Mouse (Mus musculus) T-helper 1 cell (primary cell): ENCODE measurements at regions not wholly inside any gene's neighbourhood (a gene's known extent, or its start where the extent isn't known, plus 50 kb on each side); places are given as distances from the start of the nearest gene placed in this dataset.

ENCODE experiments used
- in situ Hi-C: fragments of 300-600 bp; cut with MboI, MseI; formaldehyde crosslinking; loops from one replicate; pipeline ENCODE4 v1.15.1; 2025; ENCODE audit warnings: high pct_unique_total_duplicates

DNA sequence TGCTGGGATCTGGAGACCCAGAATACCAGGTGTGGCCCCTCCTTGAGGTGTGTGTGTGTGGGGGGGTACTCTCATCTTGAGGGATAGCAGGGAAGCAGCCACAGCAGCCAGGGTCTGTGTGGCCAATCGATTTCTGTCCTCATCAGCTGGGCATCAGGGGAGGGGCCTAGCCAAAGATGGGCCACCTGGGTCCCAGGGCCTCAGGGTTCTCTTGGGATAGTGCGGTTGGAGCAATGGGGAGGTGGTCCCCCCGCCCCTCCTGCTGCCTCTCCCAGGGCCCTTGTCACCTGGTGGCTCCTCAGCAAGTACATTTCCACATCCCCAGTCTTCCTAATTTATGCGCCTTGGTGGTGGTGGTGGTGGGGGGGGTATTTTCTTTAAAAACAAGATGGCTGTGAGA lies 55.4 kb downstream of the Uncx start:
- in situ Hi-C loops = loop anchor here (25.0 kb wide), 1 partner anchor 1211 kb away; no protein-coding TSS in a partner anchor

DNA sequence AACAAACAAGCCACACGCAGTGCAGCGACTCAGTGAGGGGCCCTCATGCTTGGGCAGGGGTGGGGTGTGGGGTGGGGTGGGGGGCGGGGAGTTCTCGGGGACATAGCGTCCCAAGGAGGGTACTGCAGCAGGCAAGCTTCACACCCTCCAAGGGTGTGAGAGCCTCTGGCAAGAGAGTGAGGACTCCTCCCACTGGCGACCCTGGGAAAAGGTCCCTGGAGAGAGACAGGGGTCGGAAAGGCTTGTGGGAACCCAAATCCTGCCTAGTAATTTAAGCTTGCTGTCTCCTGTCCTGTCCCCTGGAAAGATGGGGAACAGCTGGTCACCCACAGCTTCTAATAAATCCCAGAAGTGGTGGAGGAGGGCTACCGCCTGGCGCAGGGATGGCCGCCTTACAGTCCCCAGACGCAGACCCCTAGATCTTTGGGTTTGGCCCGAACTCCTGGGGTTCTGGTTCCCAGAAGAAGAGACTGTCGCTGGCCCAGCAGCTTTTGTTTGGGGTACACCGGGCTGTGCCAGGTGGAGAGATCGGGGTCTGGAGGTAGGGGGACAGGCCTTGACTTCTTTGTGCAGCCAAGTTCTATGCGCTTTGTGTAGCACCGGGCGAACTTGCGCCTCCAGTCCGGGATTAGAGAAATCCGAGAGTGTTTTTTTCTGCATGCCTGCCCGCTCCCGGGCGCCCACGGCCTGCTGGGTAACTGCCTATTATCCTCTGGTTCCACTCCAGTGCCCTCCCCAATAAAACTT lies 56.1 kb downstream of the Uncx start:
- in situ Hi-C loops = loop anchor here (25.0 kb wide), 1 partner anchor 1212 kb away; no protein-coding TSS in a partner anchor

DNA sequence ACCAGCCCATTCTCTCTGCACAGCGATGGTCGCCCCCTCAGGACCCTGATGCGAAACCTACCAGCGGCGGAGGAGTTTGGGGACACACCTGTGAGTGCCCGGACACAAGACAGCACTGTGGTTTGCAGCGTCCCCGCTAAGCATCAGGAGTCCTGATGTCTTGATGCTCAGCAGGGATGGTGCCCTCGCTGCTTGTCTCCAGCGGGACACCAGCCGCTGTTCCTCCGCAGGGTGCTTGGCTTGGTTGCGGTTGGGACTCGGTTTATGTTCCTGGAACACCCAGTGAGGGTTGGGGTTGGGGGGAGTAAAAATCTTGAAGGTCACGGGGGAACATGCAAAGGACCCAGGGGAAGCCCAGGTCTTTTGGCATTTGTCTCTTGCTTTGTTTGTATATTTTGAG lies 56.9 kb downstream of the Uncx start:
- in situ Hi-C loops = no loop called here

DNA sequence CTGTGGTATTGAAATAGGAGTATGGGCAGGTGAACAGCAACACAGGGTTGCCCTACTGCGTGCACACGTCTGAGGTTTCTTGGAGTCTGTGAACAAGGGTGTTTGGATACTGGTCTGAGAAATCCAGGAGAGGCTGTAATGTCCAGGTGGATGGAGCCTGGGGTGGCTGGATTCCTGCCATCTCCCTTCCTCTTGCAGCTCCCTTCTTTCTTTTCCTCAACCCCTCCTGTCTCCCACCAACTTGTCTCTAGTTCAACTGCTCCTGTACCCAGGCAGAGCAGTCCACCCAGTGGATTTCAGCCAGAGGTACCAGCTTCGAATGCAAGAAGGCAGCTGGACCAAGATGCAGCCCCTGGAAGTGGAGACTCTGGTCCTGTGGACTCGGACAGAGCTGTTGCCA lies 59.6 kb downstream of the Uncx start:
- in situ Hi-C loops = no loop called here

DNA sequence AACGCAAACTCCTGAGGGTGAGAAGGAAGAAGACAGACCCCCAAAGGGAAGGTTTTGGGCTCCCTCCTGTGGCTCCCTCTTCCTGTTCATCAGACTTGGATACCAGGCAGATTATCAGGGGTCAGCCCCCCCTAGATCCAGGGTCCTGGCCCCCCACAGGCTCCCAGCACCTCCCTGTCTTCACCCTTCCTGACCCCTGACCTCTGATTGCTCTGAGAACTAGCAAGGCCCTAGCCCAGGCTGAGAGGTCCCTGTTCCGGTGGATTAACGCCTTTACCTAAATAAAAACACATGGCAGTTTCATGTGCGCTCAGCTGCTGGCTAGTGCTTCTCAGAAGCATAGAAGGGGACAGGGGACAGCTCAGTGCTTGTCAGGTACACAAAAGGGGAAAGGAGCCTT lies 60.2 kb downstream of the Uncx start:
- in situ Hi-C loops = no loop called here

DNA sequence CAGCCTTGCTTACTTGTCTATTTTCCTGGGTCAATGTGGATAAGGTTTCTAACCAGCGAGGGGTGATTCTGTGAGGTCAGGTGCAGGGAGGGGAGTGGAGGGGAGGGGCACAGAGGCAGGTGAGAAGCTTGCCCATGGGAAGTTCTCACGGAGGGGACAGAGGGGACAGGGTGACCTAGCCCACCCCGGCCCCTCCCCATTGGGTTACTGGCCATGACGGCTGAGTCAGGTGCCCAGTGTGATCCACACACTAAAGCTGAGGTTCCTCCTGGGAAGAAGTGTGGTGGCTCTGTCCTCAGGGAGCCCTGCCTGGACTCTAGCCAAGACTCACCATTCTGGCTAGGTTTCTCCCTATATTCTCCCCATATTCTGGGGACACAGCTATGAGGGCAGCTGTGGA lies 61.0 kb downstream of the Uncx start:
- in situ Hi-C loops = no loop called here

DNA sequence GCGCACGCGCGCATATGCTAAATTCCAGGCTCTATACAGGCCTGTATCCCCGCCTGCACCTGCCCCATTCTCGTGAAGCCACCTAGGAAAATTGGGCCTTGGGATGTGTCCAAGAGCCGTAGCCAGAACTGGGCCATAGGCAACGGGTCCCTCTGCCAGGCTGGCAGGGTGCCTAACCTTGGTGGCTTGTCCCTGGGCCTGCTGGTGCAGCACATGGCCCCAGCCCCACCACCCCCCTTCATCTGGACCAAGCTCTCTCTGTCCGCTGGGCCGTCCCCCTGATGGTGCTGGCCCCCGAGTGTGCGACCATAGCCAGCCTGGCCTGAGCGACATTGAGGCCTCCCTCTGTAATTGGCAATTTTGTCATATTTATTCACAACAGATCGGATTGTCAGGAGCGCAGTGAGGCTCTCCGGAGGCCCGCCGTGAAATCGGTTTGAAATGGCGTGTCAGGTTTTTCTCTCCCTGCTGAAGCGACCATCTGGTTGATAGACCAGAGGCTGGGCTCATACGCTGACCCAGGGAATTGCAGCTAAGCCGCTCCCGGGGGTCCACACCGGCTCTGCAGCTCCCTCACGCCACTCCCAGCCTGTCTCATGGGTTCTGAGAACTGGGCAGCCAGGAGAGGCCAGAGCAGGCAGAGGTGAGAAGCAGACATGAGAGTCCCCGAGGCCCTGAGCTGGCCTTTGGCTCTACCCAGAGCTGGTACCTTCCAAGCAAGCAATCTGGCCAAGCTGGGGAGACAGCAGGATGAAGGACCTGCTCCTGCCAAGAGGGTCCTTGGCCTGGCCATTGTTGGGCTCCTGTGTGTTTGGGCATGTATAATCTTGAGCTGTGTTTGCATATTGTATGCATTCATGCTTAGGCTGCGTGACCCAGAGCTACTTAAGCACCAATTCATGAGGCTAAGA lies 67.6 kb downstream of the Uncx start:
- in situ Hi-C loops = loop anchor here (5.0 kb wide), 1 partner anchor 589 kb away; no protein-coding TSS in a partner anchor

DNA sequence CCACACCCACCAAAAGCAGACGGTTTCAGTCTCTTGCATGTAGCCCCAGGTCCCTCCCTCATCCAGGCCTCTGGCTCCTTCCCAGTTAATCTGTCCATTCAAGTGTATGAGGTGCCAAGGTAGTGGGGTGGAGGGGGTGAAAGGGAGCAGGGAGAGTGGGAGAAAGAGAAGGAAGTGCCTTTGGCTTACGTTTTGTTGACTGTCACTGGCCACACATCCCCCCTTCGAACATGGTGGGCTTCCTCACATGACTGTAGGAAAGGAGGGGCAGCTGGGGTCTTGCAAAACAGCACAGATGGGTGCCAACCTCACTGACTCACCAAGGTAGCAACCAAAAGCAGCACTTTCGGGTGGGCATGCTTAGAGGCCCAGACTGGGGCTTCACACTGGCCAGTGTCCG lies 68.9 kb downstream of the Uncx start:
- in situ Hi-C loops = loop anchor here (5.0 kb wide), 1 partner anchor 590 kb away; no protein-coding TSS in a partner anchor

DNA sequence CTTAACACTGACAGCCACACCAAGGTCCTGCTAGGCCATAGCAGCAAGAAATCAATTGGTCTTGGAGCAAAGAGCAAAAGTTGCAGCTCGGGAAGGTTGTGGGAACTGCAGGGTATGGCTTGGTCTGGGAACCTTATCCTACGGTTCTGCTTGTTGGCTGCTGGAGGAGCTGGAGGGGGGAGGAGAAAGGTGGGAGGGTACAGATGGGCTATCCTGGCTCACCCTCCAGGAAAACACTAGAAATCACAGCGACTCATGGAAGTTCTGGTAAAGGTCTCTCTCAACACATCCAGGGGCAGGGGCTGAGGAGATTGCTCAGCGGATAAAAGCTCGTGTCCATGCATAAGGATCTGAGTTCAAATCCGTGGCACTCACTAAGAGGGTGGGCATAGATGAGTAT lies 69.4 kb downstream of the Uncx start:
- in situ Hi-C loops = loop anchor here (5.0 kb wide), 1 partner anchor 590 kb away; no protein-coding TSS in a partner anchor

DNA sequence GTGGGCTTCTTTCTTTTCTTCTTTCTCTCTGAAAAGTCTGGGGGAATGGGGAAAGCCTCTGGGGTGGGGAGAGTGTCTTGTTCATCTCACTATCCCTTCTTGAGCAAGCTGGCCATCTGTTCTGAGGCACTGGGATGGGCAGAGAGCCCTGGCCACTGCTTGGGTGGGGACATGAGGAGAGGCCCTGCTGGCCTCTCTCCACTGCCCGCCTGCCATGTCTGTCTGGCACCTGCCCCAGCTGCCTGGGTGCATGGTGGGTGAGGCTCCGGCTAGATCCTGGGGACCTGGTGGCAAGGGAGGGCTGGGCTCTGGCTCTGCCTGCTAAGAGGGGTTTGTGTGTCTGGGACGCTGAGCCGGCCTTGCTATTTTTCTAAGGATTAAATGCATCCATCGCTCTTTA lies 70.3 kb downstream of the Uncx start:
- in situ Hi-C loops = loop anchor here (5.0 kb wide), 1 partner anchor 591 kb away; no protein-coding TSS in a partner anchor

DNA sequence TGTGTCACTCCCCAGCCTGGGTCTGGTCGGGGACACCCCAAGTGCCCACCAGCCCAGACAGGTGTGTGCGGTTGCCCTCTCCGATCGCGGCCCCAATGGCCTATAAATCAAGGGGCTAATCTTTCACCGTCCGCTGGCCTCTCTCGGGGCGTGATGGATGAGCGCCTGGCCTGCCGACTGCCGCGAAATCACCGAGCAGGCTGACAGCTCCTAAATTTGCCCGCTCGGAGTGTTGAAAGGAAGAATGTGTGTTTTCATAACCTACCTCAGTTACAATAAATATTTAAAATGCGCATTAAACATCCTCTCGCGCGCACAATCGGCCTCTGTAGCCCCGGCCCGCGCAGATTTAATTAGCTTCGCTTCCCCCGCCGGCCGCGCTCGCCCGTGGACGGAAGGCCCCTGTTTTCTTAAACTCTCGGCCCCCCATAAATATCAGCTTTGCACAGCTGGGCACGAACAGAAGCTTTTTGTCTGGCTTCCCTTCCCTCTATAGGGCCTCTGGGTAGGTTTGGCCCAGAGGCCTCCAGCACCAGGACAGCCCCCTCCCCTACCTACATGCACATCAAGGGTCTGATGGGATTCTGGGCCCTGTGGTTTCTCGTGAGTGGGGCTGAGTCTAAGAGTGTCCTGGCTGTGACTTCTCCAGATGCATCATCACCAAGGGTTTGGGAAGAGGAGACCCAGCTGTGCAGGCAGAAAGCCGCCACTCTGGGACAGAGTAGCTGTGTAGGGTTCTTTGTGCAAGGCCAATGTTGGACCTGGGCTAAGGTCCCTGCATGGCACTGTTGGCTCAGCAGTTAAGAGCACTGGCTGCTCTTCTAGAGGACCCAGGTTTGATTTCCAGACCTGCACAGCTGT lies 76.2 kb downstream of the Uncx start:
- in situ Hi-C loops = loop anchor here (10.0 kb wide), 1 partner anchor 235 kb away; no protein-coding TSS in a partner anchor

DNA sequence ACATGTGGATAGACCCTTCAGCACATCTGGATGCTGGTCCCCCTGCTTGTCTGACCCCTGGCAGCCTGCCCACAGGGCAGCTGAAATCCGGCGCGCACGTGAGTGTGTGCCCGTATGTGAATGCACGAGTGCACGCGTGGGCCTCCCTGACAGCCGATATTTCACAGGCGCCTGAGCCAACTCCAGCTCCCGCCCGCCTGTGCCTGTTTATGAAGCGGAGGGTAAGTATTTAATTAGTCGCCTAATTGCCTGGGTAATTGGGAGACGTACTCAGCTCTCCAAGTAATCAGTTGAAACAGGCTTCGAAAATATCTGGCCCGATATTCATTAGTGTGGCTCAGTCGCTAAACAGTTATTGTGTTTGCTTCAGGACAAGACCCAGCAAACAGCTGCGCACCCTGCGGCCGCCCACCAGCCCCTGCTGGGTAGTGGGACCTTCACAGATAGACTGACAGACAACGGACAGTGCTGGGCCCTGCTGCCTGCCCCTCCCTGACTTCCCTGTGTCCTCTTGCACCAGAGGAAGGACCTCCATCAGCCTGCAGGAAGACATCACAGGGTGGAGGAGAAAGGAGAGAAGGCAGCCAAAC lies 82.7 kb downstream of the Uncx start:
- in situ Hi-C loops = loop anchor here (10.0 kb wide), 1 partner anchor 229 kb away; no protein-coding TSS in a partner anchor

DNA sequence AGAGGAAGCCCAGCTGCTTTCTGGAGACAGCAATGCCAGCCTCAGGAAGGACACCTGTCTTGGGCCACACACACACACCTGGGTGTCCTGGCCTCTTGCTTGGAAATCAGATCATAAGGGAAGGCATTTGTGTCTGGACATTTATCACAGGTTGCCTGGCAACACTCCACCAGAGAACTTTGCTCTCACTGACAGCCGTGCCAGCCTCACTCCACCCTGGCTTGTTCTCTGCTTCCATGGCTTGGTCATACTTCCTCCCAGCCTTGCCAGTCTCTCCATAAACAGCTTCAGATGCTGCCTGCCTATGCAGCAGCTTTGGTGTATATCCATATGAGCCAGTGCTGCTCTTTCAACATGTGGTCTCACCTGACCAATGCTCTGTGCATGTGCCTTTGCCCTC lies 84.3 kb downstream of the Uncx start:
- in situ Hi-C loops = loop anchor here (10.0 kb wide), 1 partner anchor 227 kb away; no protein-coding TSS in a partner anchor

DNA sequence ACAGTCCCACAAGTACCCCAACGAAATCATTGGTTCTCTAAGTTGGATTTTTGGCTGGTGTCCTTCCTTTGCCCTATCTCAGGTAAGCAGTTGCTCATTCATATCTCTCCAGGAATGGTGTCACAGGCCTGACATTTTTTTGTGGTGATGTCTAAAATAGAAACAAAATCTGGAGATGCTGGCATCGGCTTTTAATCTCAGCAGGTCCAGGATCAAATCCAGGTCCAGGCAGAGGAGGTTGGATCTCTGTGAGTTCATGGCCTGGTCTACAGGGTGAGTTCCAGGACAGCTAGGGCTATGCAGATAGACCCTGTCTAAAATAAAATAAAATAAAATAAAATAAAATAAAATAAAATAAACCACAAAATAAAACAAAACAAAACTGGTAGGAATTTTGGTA lies 93.7 kb downstream of the Uncx start:
- in situ Hi-C loops = no loop called here

DNA sequence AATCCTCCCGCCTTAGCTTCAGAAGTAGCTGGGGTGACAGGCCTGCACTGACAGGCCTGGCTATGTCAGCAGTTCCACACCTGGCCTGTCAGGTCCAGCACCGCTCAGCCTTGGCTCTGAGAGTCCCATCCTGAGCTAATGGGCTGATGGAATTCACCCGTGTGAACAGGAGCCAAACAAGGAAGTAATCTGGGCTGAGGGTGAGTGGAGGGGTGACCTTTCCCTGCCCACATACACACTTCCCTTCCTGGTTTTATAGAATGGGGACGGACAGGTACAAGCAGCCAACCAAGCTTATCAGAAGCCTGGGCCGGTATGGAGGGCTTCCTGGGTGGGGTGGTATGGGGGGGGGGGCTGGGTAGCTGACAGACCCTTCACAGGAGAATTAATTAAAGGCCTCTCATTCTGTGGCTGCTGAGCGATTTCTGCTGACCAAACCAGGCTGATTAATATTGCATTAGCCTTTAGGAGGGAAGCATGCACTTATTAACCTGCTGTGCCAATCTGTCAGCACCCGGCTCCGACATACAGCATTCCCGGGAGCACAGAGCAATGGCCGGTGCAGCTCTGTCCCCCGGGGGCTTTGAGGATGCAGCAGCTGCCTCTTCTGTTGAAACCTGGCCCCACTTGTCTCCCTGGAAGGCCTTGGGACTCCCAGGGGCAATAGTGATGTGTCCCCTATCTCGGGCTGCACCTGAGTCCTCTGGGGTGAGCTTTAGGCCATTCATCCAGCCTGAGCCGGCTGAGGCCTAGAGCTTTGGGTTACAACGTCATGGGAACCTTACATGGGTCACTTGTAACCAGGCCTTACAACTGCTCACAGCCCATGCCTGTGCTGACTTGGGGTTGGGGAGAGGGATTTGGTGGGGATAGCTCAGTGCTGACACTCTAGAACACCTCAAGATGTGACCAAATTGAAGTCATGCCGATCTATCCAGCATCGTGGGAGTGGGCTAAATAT lies 95.2 kb downstream of the Micall2 start:
- in situ Hi-C loops = no loop called here

DNA sequence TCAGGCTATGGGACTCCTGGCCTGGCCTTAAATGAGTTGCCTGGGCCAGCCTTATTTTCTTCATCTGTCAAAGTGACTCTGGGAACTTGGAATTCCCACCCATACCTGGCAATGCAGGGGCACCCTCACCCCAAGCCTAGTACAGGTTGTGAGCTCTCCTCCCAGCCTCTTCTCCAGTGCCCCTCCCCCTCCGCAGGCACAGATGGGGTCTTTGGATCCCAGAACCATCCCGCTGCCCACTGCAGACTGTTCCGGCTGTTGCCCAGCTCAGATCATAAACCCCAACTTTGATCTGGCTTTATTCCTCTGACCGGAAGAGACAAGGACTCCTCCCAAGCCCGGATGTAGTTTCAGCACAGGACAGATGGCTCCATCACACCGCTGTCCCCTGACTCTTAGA lies 91.3 kb downstream of the Micall2 start:
- in situ Hi-C loops = no loop called here

DNA sequence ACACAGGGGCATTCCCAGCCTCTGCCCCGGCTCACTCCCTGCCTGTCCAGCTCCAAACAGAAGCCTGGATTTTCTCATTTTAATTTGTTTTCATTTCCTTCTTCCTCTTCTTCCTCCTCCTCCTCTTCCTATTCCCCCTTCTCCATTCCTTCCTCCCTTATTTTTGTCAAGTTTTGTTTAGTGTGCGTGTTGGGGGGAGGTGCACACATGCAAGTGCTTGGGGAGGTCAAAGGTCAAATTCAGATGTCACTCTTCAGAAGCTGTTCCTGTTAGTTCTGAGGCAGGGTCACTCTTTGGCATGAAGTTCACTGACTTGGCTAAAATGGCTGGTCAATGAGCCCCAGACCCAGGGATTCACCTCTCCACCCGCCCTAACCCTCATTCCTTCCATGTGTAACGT lies 85.1 kb downstream of the Micall2 start:
- in situ Hi-C loops = no loop called here
